8 mouse cellular contexts compared by ENCODE assay signal in the genomic region with DNA sequence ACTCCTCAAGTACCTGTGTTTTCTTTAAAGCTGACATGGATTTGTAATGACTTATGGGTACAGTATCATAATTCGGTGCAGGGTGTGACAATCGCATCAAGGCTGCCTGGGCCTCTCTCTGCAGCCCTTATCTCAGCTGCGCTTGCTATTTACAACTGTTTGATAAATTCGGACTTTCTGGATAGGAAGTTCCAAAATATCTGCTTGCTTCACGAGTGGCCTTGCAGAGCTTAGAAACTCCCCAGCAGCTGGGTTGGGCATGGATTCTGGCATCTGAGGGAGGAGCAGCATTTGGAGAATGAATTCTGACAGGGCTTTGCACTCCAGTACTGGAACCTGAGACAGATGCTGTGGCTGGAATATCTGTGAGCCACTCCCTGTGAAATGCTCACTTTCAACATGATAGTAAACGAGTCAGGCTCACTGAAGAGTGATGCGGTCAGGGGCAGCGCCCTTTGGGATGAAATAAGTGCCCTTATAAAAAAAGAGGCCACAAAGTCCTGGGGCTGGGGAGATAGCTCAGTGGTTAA. TPM values are rescaled to one million over a fixed set of nuclear protein-coding genes. Genes with fewer than 3 reads are reported as not detected.
DNase-seq lines count a peak whose midpoint lies in the region; ATAC-seq and TF ChIP-seq lines count a peak whose summit lies in the region.

No protein-coding gene starts in this region.

- peaks cover 70% of the 10 kb centered on the region for H3K4me1 ChIP-seq in hindbrain, embryonic 13.5 days (replicated peaks)
- H3K4me1 ChIP-seq in hindbrain, embryonic 11.5 days (replicated peaks; ENCODE audit: control insufficient read depth, insufficient read depth, low read length) = no peaks in the 10 kb centered on the region; the same call in 1 of the 2 replicates
- peaks cover 12% of the 10 kb centered on the region; the same call in 1 of the 2 replicates for H3K4me1 ChIP-seq in embryonic facial prominence, embryonic 12.5 days
- H3K4me1 ChIP-seq in limb, embryonic 14.5 days (ENCODE audit: control insufficient read depth, insufficient read depth, low read length) = peaks cover 12% of the 10 kb centered on the region

- H3K79me2 ChIP-seq in C2C12 (ENCODE audit: control insufficient read depth, insufficient read depth) = peaks cover 60% of the 10 kb centered on the region

- no peak for TF ChIP-seq POLR2A in limb, embryonic 14.5 days (IDR thresholded peaks at IDR 0.05; ENCODE audit: borderline replicate concordance, extremely low read depth, insufficient read depth, insufficient read length)

- H3K27ac ChIP-seq in hindbrain, embryonic 13.5 days = peak overlapping the region; percentile 60
- H3K27ac ChIP-seq in hindbrain, embryonic 11.5 days (ENCODE audit: low read depth, low read length) = no peak overlapping the region
- H3K27ac ChIP-seq in embryonic facial prominence, embryonic 12.5 days = peak overlapping the region; percentile 26; the same call in 1 of the 2 replicates
- peak overlapping the region; percentile 59 for H3K27ac ChIP-seq in limb, embryonic 14.5 days (replicated peaks; ENCODE audit: low read depth, low read length)

- H3K79me3 ChIP-seq in C2C12 (ENCODE audit: low read depth) = peaks cover 4% of the 10 kb centered on the region

- no peak overlapping the region for H3ac ChIP-seq in C2C12 (ENCODE audit: control insufficient read depth, insufficient read length, low read depth)

- H3K9me3 ChIP-seq in hindbrain, embryonic 13.5 days = no peaks in the 10 kb centered on the region
- no peaks in the 10 kb centered on the region for H3K9me3 ChIP-seq in hindbrain, embryonic 11.5 days (ENCODE audit: control insufficient read depth, low read length)
- H3K9me3 ChIP-seq in embryonic facial prominence, embryonic 12.5 days = no peaks in the 10 kb centered on the region
- H3K9me3 ChIP-seq in limb, embryonic 14.5 days (ENCODE audit: control insufficient read depth, low read length) = no peaks in the 10 kb centered on the region

- H3K9ac ChIP-seq in hindbrain, embryonic 13.5 days = 0 out of 2 replicates have a peak overlapping the region, but pooled peaks have one; percentile 19
- H3K9ac ChIP-seq in hindbrain, embryonic 11.5 days (ENCODE audit: low read depth, low read length) = no peak overlapping the region
- H3K9ac ChIP-seq in embryonic facial prominence, embryonic 12.5 days = no peak overlapping the region
- 0 out of 2 replicates have a peak overlapping the region, but pooled peaks have one; percentile 5 for H3K9ac ChIP-seq in limb, embryonic 14.5 days (ENCODE audit: low read depth, low read length, severe bottlenecking)

- no peak overlapping the region for H3K4me2 ChIP-seq in hindbrain, embryonic 13.5 days
- H3K4me2 ChIP-seq in hindbrain, embryonic 11.5 days (replicated peaks; ENCODE audit: low read depth, low read length) = no peak overlapping the region
- H3K4me2 ChIP-seq in embryonic facial prominence, embryonic 12.5 days (replicated peaks) = no peak overlapping the region
- no peak overlapping the region for H3K4me2 ChIP-seq in limb, embryonic 14.5 days (replicated peaks; ENCODE audit: low read depth, low read length, severe bottlenecking)

- ATAC-seq in hindbrain, embryonic 13.5 days (ENCODE audit: low FRiP score) = no peak
- no peak for ATAC-seq in hindbrain, embryonic 11.5 days (ENCODE audit: low FRiP score)
- ATAC-seq in embryonic facial prominence, embryonic 12.5 days (ENCODE audit: insufficient number of reproducible peaks, insufficient read depth, low FRiP score, low TSS enrichment) = no peak
- no peak for ATAC-seq in limb, embryonic 14.5 days (ENCODE audit: low FRiP score, low read depth)
- ATAC-seq in activated CD4-positive, CD25-positive, alpha-beta regulatory T cell, adult 4 months = no peak

- TF ChIP-seq CTCF in C2C12 (IDR thresholded peaks at IDR 0.05; ENCODE audit: control insufficient read depth, insufficient read depth, insufficient read length) = no peak

- WGBS in hindbrain, embryonic 13.5 days = 87% methylated on average over 8 of the region's 8 CpGs
- WGBS in hindbrain, embryonic 11.5 days = 82% methylated on average over 8 of the region's 8 CpGs
- 82% methylated on average over 8 of the region's 8 CpGs for WGBS in embryonic facial prominence, embryonic 12.5 days
- 81% methylated on average over 8 of the region's 8 CpGs for WGBS in limb, embryonic 14.5 days

- H3K36me3 ChIP-seq in hindbrain, embryonic 13.5 days = peaks cover 21% of the 10 kb centered on the region
- no peaks in the 10 kb centered on the region for H3K36me3 ChIP-seq in hindbrain, embryonic 11.5 days (ENCODE audit: control insufficient read depth, insufficient read depth, low read length)
- peaks cover 10% of the 10 kb centered on the region for H3K36me3 ChIP-seq in C2C12 (ENCODE audit: control insufficient read depth, insufficient read depth)
- peaks cover 27% of the 10 kb centered on the region for H3K36me3 ChIP-seq in embryonic facial prominence, embryonic 12.5 days
- peaks cover 38% of the 10 kb centered on the region for H3K36me3 ChIP-seq in limb, embryonic 14.5 days (ENCODE audit: control insufficient read depth, insufficient read depth, low read length)

- no peaks in the 10 kb centered on the region for H3K27me3 ChIP-seq in hindbrain, embryonic 13.5 days
- no peaks in the 10 kb centered on the region for H3K27me3 ChIP-seq in hindbrain, embryonic 11.5 days (ENCODE audit: control insufficient read depth, insufficient read depth, low read length)
- no peaks in the 10 kb centered on the region for H3K27me3 ChIP-seq in C2C12 (ENCODE audit: control insufficient read depth, insufficient read depth, insufficient read length)
- no peaks in the 10 kb centered on the region for H3K27me3 ChIP-seq in embryonic facial prominence, embryonic 12.5 days
- no peaks in the 10 kb centered on the region for H3K27me3 ChIP-seq in limb, embryonic 14.5 days (ENCODE audit: control insufficient read depth, insufficient read depth, low read length)

- H3K4me3 ChIP-seq in hindbrain, embryonic 13.5 days = no peak overlapping the region
- H3K4me3 ChIP-seq in hindbrain, embryonic 11.5 days (ENCODE audit: low read depth, low read length) = no peak overlapping the region
- H3K4me3 ChIP-seq in C2C12 (ENCODE audit: insufficient read depth, poor library complexity, severe bottlenecking) = no peak overlapping the region
- no peak overlapping the region for H3K4me3 ChIP-seq in embryonic facial prominence, embryonic 12.5 days
- H3K4me3 ChIP-seq in limb, embryonic 14.5 days (replicated peaks; ENCODE audit: low read length) = no peak overlapping the region

- no peak for DNase-seq in hindbrain, embryonic 11.5 days (ENCODE audit: low spot score)
- no peak for DNase-seq in limb, embryonic 14.5 days (ENCODE audit: low spot score)
- no peak for DNase-seq in cerebellum, adult 11 months
- no peak for DNase-seq in cerebellum, postnatal 36 days

TF ChIP-seq in C2C12, 6 proteins besides CTCF, POLR2A, EP300 and RAD21:
- TF ChIP-seq MYOD1 (IDR thresholded peaks at IDR 0.05; ENCODE audit: control insufficient read depth, insufficient read length, low read depth) = peak; percentile 40
- no peak for TF ChIP-seq CEBPB (IDR thresholded peaks at IDR 0.05; ENCODE audit: low read depth)
- no peak for TF ChIP-seq USF1 (IDR thresholded peaks at IDR 0.05; ENCODE audit: low read depth)

RNA-seq across cellular contexts. Expression of gene Nckap5l, which starts 7.7 kb away (rescaled TPM):
- 12.3 and 13.6 TPM in 2 replicates for polyA plus RNA-seq in hindbrain, embryonic 13.5 days (2015; fragmentation: Nextera tagmentation; extraction: Ambion mirVana)
- 9.3 and 10.2 TPM in 2 replicates for polyA plus RNA-seq in hindbrain, embryonic 11.5 days (2014; fragmentation: Nextera tagmentation; extraction: Ambion mirVana)
- 17.7 TPM for polyA plus RNA-seq in C2C12 (2012; fragmentation: generic; extraction: Trizol)
- 11.6 and 12.3 TPM in 2 replicates for polyA plus RNA-seq in embryonic facial prominence, embryonic 12.5 days (2016; fragmentation: Nextera tagmentation; extraction: Ambion mirVana)
- polyA plus RNA-seq in limb, embryonic 14.5 days (2012; rRNA removed) = 24.4 and 32.4 TPM in 2 replicates
- polyA plus RNA-seq in limb, embryonic 14.5 days (2014; fragmentation: Nextera tagmentation; extraction: Ambion mirVana) = 14.1 and 19.3 TPM in 2 replicates
- 1 to 10 TPM in 1 of 2 experiments, under 1 TPM in 1; 0.76 to 1.2 TPM for polyA plus RNA-seq in activated CD4-positive, CD25-positive, alpha-beta regulatory T cell, adult 4 months (2017; shearing (Covaris generic))

RNA-seq across cellular contexts. Expression of gene Bcdin3d, which starts 24.7 kb away (rescaled TPM):
- 22.6 and 23.4 TPM in 2 replicates for polyA plus RNA-seq in hindbrain, embryonic 13.5 days (2015; fragmentation: Nextera tagmentation; extraction: Ambion mirVana)
- 17.1 and 18.1 TPM in 2 replicates for polyA plus RNA-seq in hindbrain, embryonic 11.5 days (2014; fragmentation: Nextera tagmentation; extraction: Ambion mirVana)
- 12.4 TPM for polyA plus RNA-seq in C2C12 (2012; fragmentation: generic; extraction: Trizol)
- polyA plus RNA-seq in embryonic facial prominence, embryonic 12.5 days (2016; fragmentation: Nextera tagmentation; extraction: Ambion mirVana) = 14.6 and 16.3 TPM in 2 replicates
- 9.0 and 9.2 TPM in 2 replicates for polyA plus RNA-seq in limb, embryonic 14.5 days (2012; rRNA removed)
- polyA plus RNA-seq in limb, embryonic 14.5 days (2014; fragmentation: Nextera tagmentation; extraction: Ambion mirVana) = 13.6 and 14.5 TPM in 2 replicates
- 10 to 100 TPM; 23.3 to 23.5 TPM for polyA plus RNA-seq in activated CD4-positive, CD25-positive, alpha-beta regulatory T cell, adult 4 months (2017; shearing (Covaris generic))

RNA-seq across cellular contexts. Expression of gene Tmbim6, which starts 57.1 kb away (rescaled TPM):
- polyA plus RNA-seq in hindbrain, embryonic 13.5 days (2015; fragmentation: Nextera tagmentation; extraction: Ambion mirVana) = 255 and 257 TPM in 2 replicates
- 212 and 224 TPM in 2 replicates for polyA plus RNA-seq in hindbrain, embryonic 11.5 days (2014; fragmentation: Nextera tagmentation; extraction: Ambion mirVana)
- 372 TPM for polyA plus RNA-seq in C2C12 (2012; fragmentation: generic; extraction: Trizol)
- 256 and 268 TPM in 2 replicates for polyA plus RNA-seq in embryonic facial prominence, embryonic 12.5 days (2016; fragmentation: Nextera tagmentation; extraction: Ambion mirVana)
- polyA plus RNA-seq in limb, embryonic 14.5 days (2012; rRNA removed) = 216 and 283 TPM in 2 replicates
- 296 and 305 TPM in 2 replicates for polyA plus RNA-seq in limb, embryonic 14.5 days (2014; fragmentation: Nextera tagmentation; extraction: Ambion mirVana)
- polyA plus RNA-seq in activated CD4-positive, CD25-positive, alpha-beta regulatory T cell, adult 4 months (2017; shearing (Covaris generic)) = 1,000 to 10,000 TPM in 1 of 2 experiments, 100 to 1,000 TPM in 1; 855 to 1,076 TPM

Comparison
In these comparisons a context has a peak if more than half of its experiments do, and no peak if none do; other contexts are left out.
1. H3K9ac ChIP-seq: peak in hindbrain, embryonic 13.5 days (single experiment) and limb, embryonic 14.5 days (single experiment); none in hindbrain, embryonic 11.5 days (single experiment) and embryonic facial prominence, embryonic 12.5 days (single experiment).